Comparison of ENCODE assay signal across 7 mouse cellular contexts in genomic region chr3:135493320-135493719, GRCm38 (mm10). TPM values are rescaled to one million over a fixed set of nuclear protein-coding genes. Genes with fewer than 3 reads are reported as not detected.
DNase-seq lines count a peak whose midpoint lies in the region; TF ChIP-seq lines count a peak whose summit lies in the region.
"Not testable (repeated sequence)": the region's sequence is repeated elsewhere in the genome, so short reads cannot be mapped to it uniquely, and the experiment has no call there.
"Had no signal": no experiment of that assay in that cellular context is flagged by ENCODE, and none has a peak within 500 bp of the region (broad histone marks: within the 10 kb centered on the region; RNA-seq: fewer than 3 reads in every experiment).

No protein-coding gene starts in this region.

- not testable (repeated sequence) for H3K79me2 ChIP-seq in CH12.LX (replicated peaks; ENCODE audit: control insufficient read depth, extremely low read depth, insufficient read depth, poor library complexity, severe bottlenecking)
- H3K79me2 ChIP-seq in liver, adult 2 months (ENCODE audit: control insufficient read depth, insufficient read depth, low read length), result peaks cover 11% of the 10 kb centered on the region; the same call in 1 of the 2 replicates

- not testable (repeated sequence) for H3K4me1 ChIP-seq in CH12.LX (ENCODE audit: control insufficient read depth in 1 of 2, insufficient read depth in 2 of 2)
- H3K4me1 ChIP-seq in liver, adult 2 months (ENCODE audit: control insufficient read depth, insufficient read depth, low read length), result peaks cover 10% of the 10 kb centered on the region

- H3K27ac ChIP-seq in CH12.LX (ENCODE audit: insufficient read depth, low read depth); liver, adult 2 months (replicated peaks; ENCODE audit: insufficient read depth, low read depth, low read length): not testable (repeated sequence)

- in situ Hi-C loops in CH12.LX (cut with MboI; ENCODE audit: low pct_ligation_motif_present, low pct_unique_long_range_greater_than_20kb, low sequenced_read_pairs), result not testable (repeated sequence)

- TF ChIP-seq POLR2A in CH12.LX (IDR thresholded peaks at IDR 0.05; ENCODE audit: low read depth, low read length); liver, adult 2 months (IDR thresholded peaks at IDR 0.05; ENCODE audit: extremely low read depth, insufficient read depth, low read length): not testable (repeated sequence)

- WGBS in liver, adult 2 months, result 68% methylated on average over 7 of the region's 7 CpGs

- dilution Hi-C loops in CH12.LX (cut with MboI; ENCODE audit: extremely low pct_ligation_motif_present, extremely low pct_unique_long_range_greater_than_20kb, low sequenced_read_pairs), result not testable (repeated sequence)

- H3K36me3 ChIP-seq in CH12.LX (replicated peaks in 1 of 2; ENCODE audit: control insufficient read depth in 1 of 2, insufficient read depth in 1 of 2, low read length in 1 of 2), result peaks cover 0 to 38% of the 10 kb centered on the region in 2 experiments
- H3K36me3 ChIP-seq in liver, adult 2 months (ENCODE audit: control insufficient read depth, insufficient read depth, low read length), result not testable (repeated sequence)

- not testable (repeated sequence) for H3K4me3 ChIP-seq in CH12.LX (replicated peaks in 1 of 3; ENCODE audit: low read depth in 2 of 3, low read length in 2 of 3, poor library complexity in 1 of 3); liver, adult 2 months (ENCODE audit: insufficient read depth, low read depth, low read length)

- not testable (repeated sequence) for H3K9ac ChIP-seq in CH12.LX (ENCODE audit: insufficient read depth, low read depth); liver, adult 2 months (ENCODE audit: low read depth, low read length)

- DNase-seq in CH12.LX (ENCODE audit: extremely low read depth), result not testable (repeated sequence)
- DNase-seq in adipocyte (ENCODE audit: low spot score), result peak; percentile 91
- DNase-seq in kidney, adult 11 months, result peak; percentile 48
- peak; percentile 49 to 57 for DNase-seq in kidney, adult 8-10 months
- DNase-seq in kidney, postnatal 25 days, result peak; percentile 41 to 60
- peak; percentile 49 for DNase-seq in liver, adult 2 months (ENCODE audit: extremely low read depth, low read depth, low spot score)

- not testable (repeated sequence) for H3K27me3 ChIP-seq in CH12.LX (replicated peaks); liver, adult 2 months (ENCODE audit: control insufficient read depth, insufficient read depth, low read length)

- TF ChIP-seq CTCF in CH12.LX (conservative IDR thresholded peaks at IDR 0.05 in 1 of 2, IDR thresholded peaks at IDR 0.05 in 1 of 2; ENCODE audit: low read depth in 2 of 2, low read length in 2 of 2); liver, adult 2 months (IDR thresholded peaks at IDR 0.05; ENCODE audit: low read depth, low read length): not testable (repeated sequence)

- H3K4me2 ChIP-seq in CH12.LX (ENCODE audit: insufficient read depth, low read depth, poor library complexity, severe bottlenecking), result not testable (repeated sequence)

- not testable (repeated sequence) for TF ChIP-seq RAD21 in CH12.LX (IDR thresholded peaks at IDR 0.05; ENCODE audit: low read depth, low read length)

- H3K9me3 ChIP-seq in CH12.LX (replicated peaks; ENCODE audit: low read length), result peaks cover 18% of the 10 kb centered on the region

- not testable (repeated sequence) for TF ChIP-seq EP300 in CH12.LX (IDR thresholded peaks at IDR 0.05; ENCODE audit: low read length)

TF ChIP-seq in CH12.LX, 34 proteins besides CTCF, POLR2A, EP300 and RAD21:
- TF ChIP-seq MAFK (IDR thresholded peaks at IDR 0.05; ENCODE audit: insufficient replicate concordance, low read length), result peak; percentile 62; the same call in 1 of the 2 replicates
TF ChIP-seq in CH12.LX: peak in this region for 1; not testable (repeated sequence) for 33.

RNA-seq across cellular contexts. Expression of gene Manba, which starts 7.9 kb away (rescaled TPM):
- 32.3 and 35.2 TPM in 2 replicates for total RNA-seq in CH12.LX (2012; rRNA removed)
- 30.9 and 36.4 TPM in 2 replicates for total RNA-seq in CH12.LX (2014; rRNA removed)
- 29.8 and 31.5 TPM in 2 replicates for polyA plus RNA-seq in CH12.LX (2012; ENCODE audit: insufficient read length, low read depth)
- total RNA-seq in liver, adult 2 months (2014; rRNA removed), result 14.2 and 14.7 TPM in 2 replicates
- polyA plus RNA-seq in liver, adult 2 months (2012; rRNA removed), result 3.7 and 3.8 TPM in 2 replicates
- polyA plus RNA-seq: erythroblast, embryonic 14.5 days had no signal

RNA-seq across cellular contexts. Expression of gene Ube2d3, which starts 55.4 kb away (rescaled TPM):
- total RNA-seq in CH12.LX (2012; rRNA removed) (590 and 839 TPM in 2 replicates), CH12.LX (2014; rRNA removed) (1,791 and 1,803 TPM in 2 replicates)
- 1,178 and 1,222 TPM in 2 replicates for polyA plus RNA-seq in CH12.LX (2012; ENCODE audit: insufficient read length, low read depth)
- total RNA-seq in liver, adult 2 months (2014; rRNA removed), result 230 and 243 TPM in 2 replicates
- 210 and 283 TPM in 2 replicates for polyA plus RNA-seq in liver, adult 2 months (2012; rRNA removed)
